Mouse (Mus musculus) testis, adult 2 months (tissue): ENCODE results near the gene Sec16a. TPM values are rescaled to one million over a fixed set of nuclear protein-coding genes. Genes with fewer than 3 reads are reported as not detected.

ENCODE experiments used
- H3K27ac ChIP-seq: fragments of 200-500 bp; 2 replicates; pipeline ENCODE4 v1.5.1; 2012; ENCODE audit warnings: low read depth, low read length; ENCODE audit not compliant: control insufficient read depth, insufficient read depth
- H3K27me3 ChIP-seq: fragments of 200-500 bp; 2 replicates; pipeline ENCODE4 v1.6.1; 2012; ENCODE audit warnings: mild to moderate bottlenecking, low read length, moderate library complexity; ENCODE audit not compliant: control insufficient read depth, insufficient read depth
- H3K36me3 ChIP-seq: fragments of 200-500 bp; 2 replicates; pipeline ENCODE4 v1.6.1; 2012; ENCODE audit warnings: mild to moderate bottlenecking, low read length; ENCODE audit not compliant: control insufficient read depth, insufficient read depth
- H3K4me1 ChIP-seq: fragments of 200-500 bp; 2 replicates; pipeline ENCODE4 v1.6.1; 2012; ENCODE audit warnings: low read length; ENCODE audit not compliant: control insufficient read depth, insufficient read depth
- H3K4me3 ChIP-seq: fragments of 200-500 bp; 2 replicates; pipeline ENCODE4 v1.5.1; 2012; ENCODE audit warnings: low read depth, mild to moderate bottlenecking, low read length, moderate library complexity, mixed read lengths; ENCODE audit not compliant: control insufficient read depth
- CTCF ChIP-seq: fragments of 200-500 bp; IDR thresholded peaks from 2 replicates; pipeline ENCODE4 v1.5.1; 2012; ENCODE audit warnings: low read depth, mild to moderate bottlenecking, inconsistent platforms, low read length, moderate library complexity; ENCODE audit not compliant: control insufficient read depth, insufficient read depth, insufficient replicate concordance
- POLR2A ChIP-seq: fragments of 200-500 bp; IDR thresholded peaks from 2 replicates; pipeline ENCODE4 v1.6.1; 2012; ENCODE audit warnings: low read depth, mild to moderate bottlenecking, inconsistent platforms, low read length, moderate library complexity; ENCODE audit not compliant: control insufficient read depth
- polyA plus RNA-seq: library from polyadenylated mRNA; depleted of rRNA; stranded (reverse); fragments of >200 nt; gene quantifications from 2 replicates; pipeline ENCODE4 v1.2.3, GENCODE M21; 2012

The Sec16a gene
- polyA plus RNA-seq, 1 experiment: 58.1 TPM

- no peaks in the 10 kb centered on the region for H3K27me3 ChIP-seq
- no peak for TF ChIP-seq CTCF
- no peak for TF ChIP-seq POLR2A
- no peak overlapping the region for H3K4me3 ChIP-seq
- no peaks in the 10 kb centered on the region; the same call in none of the 2 replicates for H3K4me1 ChIP-seq
- peaks cover 12% of the 10 kb centered on the region for H3K36me3 ChIP-seq
- H3K27ac ChIP-seq: no peak overlapping the region
Measured at GRCm38 (mm10) chr2:26437221-26437620, 7.8 kb downstream of the Sec16a start.

- no peak for TF ChIP-seq CTCF
- no peak for TF ChIP-seq POLR2A
- Histone ChIP-seq H3K4me1 (no peaks in the 10 kb centered on the region), H3K4me3 (no peak overlapping the region), H3K36me3 (peaks cover 16% of the 10 kb centered on the region), H3K27ac (no peak overlapping the region), H3K27me3 (no peaks in the 10 kb centered on the region)
Measured at GRCm38 (mm10) chr2:26434791-26435572, 10.0 kb downstream of the Sec16a start.

DNA sequence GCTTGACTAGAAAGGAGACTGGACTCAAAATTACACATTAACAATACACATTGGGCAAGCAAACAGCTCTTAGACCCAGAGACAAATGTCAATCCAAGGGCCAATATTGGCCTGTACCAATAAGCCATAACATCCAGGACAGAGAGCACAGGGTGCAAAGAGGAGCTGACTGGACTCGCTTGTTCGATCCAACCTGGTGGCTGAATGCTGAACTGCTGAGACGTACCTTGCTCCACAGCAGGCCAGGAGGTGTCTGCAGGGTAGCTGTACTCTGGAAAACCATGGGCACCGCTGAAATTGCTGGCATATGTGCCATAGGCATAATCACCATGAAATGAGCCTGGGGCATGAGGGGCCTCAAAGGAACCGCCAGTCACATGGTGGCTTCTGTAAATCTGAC is 15.2 kb downstream of the Sec16a start:
- Histone ChIP-seq H3K27me3 (no peaks in the 10 kb centered on the region), H3K36me3 (peaks cover 20% of the 10 kb centered on the region), H3K4me3 (no peak overlapping the region), H3K4me1 (no peaks in the 10 kb centered on the region), H3K27ac (no peak overlapping the region)
- TF ChIP-seq CTCF (no peak), POLR2A (no peak)

DNA sequence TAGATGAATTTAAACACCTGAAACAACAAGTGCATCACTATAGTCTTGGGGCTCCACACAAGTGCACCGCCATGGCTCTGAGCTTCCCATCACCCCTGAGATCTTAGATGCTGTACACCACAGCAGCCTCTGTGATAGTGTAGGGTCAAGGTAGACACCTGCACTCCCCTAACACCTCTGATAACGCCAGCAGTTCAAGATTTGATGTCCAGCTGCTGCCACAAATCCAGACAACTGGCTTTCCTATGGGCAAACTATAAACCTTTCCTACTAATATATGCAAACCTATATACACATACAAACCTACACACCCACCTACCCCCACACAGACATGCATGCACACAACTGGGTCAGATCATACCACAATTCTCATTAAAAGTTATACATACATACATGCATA is 20.5 kb downstream of the Sec16a start:
- Histone ChIP-seq H3K4me3 (no peak overlapping the region), H3K36me3 (peaks cover 17% of the 10 kb centered on the region), H3K27me3 (no peaks in the 10 kb centered on the region), H3K4me1 (no peaks in the 10 kb centered on the region), H3K27ac (no peak overlapping the region)
- TF ChIP-seq POLR2A (no peak), CTCF (no peak)

GRCm38 (mm10) chr2:26423086-26423485 is 21.9 kb downstream of the Sec16a start:
- no peaks in the 10 kb centered on the region for H3K4me1 ChIP-seq
- no peak for TF ChIP-seq CTCF
- TF ChIP-seq POLR2A: no peak
- H3K36me3 ChIP-seq: peaks cover 13% of the 10 kb centered on the region
- H3K27me3 ChIP-seq: no peaks in the 10 kb centered on the region
- no peak overlapping the region for H3K4me3 ChIP-seq
- H3K27ac ChIP-seq: no peak overlapping the region

- no peaks in the 10 kb centered on the region for H3K4me1 ChIP-seq
- TF ChIP-seq POLR2A: no peak
- no peak for TF ChIP-seq CTCF
- H3K27ac ChIP-seq: no peak overlapping the region
- H3K27me3 ChIP-seq: no peaks in the 10 kb centered on the region
- no peak overlapping the region for H3K4me3 ChIP-seq
- H3K36me3 ChIP-seq: peaks cover 11% of the 10 kb centered on the region
Measured at GRCm38 (mm10) chr2:26421969-26422368, 23.0 kb downstream of the Sec16a start.

GRCm38 (mm10) chr2:26418120-26418519 is 26.9 kb downstream of the Sec16a start:
- no peaks in the 10 kb centered on the region for H3K4me1 ChIP-seq
- no peak for TF ChIP-seq CTCF
- no peak for TF ChIP-seq POLR2A
- H3K27me3 ChIP-seq: no peaks in the 10 kb centered on the region
- H3K4me3 ChIP-seq: no peak overlapping the region
- no peak overlapping the region for H3K27ac ChIP-seq
- H3K36me3 ChIP-seq: peaks cover 9% of the 10 kb centered on the region
